Mouse (Mus musculus): ENCODE data around the gene Adamts4.

Adamts4 gene

DNA sequence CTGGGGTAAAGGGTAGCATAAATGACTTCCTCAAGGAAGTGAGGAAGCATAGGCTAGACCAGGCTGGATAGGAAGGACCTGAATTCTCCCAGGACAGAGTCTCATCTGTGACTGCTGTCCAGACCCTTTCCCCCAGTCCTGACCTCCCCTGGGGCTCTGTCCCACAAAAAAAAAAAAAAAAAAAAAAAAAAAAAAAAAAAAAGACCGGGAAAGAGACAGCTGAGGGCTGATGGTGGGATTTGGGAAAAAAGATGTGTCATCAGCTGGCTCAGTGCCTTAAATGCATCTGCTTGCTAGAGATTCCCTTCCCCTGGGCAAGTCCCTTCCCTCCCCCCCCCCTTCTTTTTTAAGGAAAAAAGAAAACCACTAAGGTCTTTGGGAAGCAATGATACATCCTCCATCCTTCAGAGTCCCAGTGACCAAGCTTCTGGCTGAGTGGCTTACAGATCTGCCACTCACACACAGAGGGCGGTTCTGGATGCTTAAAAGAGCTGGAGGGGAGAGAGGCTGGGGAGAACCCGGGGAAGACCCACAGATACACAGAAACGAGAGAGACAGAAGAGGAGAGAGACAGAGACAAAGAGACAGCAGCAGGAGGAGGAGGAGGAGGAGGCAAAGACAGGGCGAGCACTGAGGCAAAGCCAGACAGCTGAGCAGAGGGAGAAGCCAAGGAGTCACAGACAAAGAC, at the start of gene Adamts4:
TSS of gene Adamts4 (plus strand) at position 509 of the 688 bp plus-strand sequence.
- DNase-seq: no peak

DNA sequence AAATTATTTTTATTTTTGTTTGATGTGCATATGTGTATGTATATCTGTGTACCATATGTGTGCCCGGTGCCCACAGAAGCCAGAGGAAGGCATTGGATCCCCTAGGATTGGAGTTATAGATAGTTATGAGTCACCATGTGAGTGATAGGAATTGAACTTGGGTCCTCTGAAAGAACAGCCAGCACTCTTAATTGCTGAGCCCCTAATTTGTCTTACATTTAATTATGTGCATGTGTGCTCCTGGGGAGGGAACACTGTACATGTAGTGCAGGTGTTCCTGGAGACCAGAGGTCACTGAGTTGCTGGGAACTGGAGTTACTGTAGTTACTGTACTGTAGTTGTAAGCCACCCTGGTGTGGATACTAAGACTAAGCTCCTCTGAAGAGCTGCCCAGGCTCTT, 49.5 kb upstream of the Adamts4 start:
- DNase-seq: no peak

GRCm38 (mm10) chr1:171203471-171204248, 46.6 kb upstream of the Adamts4 start:
- no peak for DNase-seq

GRCm38 (mm10) chr1:171204249-171204644, 46.0 kb upstream of the Adamts4 start:
- DNase-seq: no peak

GRCm38 (mm10) chr1:171205704-171206493, 44.3 kb upstream of the Adamts4 start:
- no peak for DNase-seq

DNA sequence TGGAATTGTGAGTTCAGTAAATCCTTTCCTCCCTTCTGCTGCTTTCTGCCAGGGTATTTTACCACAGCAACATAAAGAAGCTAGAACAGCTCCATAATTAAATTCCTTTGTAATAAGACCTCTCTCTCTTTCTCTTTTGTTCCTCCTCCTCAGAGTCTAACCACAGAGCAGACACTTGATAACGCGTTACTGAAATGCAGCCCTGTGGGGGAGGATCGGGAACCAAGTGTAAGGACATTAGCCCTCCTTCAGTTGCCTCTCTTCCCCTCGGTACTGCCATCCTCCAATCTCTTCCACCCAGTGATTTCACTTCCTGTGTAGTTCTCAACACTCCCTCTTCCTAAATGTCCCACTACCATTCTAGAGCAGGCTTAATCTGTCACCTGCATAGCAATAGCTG, 40.8 kb upstream of the Adamts4 start:
- no peak for DNase-seq

- DNase-seq: no peak
These were observed 37.4 kb upstream of the Adamts4 start for GRCm38 (mm10) chr1:171212854-171213253.

DNA sequence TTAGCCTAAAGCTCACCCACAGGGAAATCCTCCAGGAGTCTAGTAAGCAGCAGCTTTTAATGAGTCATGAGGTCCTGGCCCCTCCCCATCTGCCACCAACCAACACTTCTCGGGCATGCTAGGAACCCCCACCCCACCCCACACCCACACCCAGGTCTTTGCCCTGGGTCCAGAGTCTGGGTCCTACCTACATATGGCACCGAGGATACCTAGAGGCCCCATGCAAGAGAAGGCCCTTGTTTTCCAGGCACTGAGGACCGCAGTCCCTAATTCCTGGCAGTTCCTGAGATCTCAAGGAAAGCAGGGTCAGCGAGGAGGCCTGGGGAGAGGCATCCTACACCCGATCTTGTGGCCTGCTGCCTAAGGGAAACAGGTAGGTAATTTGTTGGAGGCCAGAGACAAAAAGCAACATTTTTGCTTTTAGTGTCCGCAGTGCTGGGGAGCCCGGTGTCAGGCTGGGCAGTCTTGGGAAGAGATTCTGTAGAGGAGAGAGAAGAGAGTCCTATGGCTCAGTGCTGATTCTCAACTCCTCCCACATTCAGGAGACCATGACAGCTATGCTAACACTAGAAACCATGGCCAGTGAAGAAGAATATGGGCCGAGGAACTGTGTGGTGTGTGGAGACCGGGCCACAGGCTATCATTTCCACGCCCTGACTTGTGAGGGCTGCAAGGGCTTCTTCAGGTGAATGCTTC, 36.3 kb upstream of the Adamts4 start, which contains the start of gene Nr1i3:
TSS of gene Nr1i3 (plus strand) at position 170 of the 696 bp plus-strand sequence.
- DNase-seq: no peak

- DNase-seq: no peak
These were observed 33.8 kb upstream of the Adamts4 start for GRCm38 (mm10) chr1:171216241-171216955.

GRCm38 (mm10) chr1:171220871-171221270, 29.4 kb upstream of the Adamts4 start:
- peak; percentile 88 for DNase-seq

DNA sequence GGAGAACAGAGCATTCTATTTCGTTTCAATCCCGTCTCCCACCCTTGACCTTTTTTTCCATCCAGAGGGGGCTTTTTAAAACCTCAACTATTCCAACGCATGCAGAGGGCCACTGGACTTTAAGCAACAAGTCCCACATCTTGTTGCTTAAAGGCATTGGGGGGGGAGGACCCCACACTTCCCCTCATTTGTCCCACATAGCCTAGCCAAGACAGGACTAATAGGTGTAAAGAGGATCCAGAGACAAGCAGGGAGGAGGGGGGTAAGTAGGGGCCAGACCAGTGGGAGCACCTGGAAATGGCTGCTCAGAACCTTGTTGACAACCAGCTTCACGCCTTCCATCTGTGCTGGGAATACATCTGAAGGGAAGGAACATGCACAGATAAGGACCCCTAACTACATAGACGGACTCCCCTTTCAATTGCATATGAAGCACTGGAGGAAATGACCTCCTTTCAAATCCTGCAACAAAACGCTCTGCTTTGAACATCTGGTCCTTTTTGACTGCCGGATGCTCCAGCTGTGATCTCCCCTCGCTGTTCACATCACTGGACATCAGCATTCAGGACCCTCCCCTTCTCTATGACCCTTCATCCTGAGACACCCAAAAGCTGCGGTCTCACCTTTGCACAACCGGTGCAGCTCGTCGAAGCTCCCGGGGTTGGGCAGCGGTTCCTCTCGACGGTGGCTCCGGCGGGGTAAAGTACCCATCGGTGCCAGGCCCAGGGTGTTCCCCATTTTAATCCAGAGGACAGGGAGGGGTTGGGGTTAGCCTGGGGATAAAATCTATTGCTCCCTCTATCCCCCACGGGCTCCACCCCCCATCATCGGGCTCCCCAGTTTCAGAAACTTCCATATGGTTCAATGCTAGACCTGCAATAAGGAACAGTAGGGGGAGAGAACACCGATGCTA, 28.7 kb upstream of the Adamts4 start:
- DNase-seq: no peak

GRCm38 (mm10) chr1:171222238-171223155, 27.7 kb upstream of the Adamts4 start, which contains the start of gene Tomm40l:
TSS of gene Tomm40l (minus strand) at chr1:171222514.
- DNase-seq: peak; percentile 93

GRCm38 (mm10) chr1:171223168-171223567, 27.1 kb upstream of the Adamts4 start:
- no peak for DNase-seq

DNA sequence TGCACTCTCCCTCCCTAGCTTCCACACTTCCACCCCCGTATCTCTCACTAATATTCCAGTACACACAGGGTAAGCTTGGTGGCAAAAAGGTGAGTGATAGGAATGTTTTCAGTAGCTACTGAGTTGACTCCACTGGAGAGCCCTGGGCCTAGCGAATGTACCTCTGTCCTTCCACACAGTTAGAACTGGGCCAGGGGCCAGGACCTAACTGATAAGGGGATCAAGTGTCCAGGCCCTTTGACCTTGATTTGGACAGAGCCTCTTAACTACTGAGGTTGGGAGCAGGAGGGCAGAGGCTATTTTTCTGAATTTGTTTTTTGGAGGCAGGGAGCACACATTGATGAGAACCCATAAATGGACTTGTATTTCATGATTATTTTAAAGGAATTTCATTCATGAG, 26.4 kb upstream of the Adamts4 start:
- DNase-seq: peak; percentile 57

DNA sequence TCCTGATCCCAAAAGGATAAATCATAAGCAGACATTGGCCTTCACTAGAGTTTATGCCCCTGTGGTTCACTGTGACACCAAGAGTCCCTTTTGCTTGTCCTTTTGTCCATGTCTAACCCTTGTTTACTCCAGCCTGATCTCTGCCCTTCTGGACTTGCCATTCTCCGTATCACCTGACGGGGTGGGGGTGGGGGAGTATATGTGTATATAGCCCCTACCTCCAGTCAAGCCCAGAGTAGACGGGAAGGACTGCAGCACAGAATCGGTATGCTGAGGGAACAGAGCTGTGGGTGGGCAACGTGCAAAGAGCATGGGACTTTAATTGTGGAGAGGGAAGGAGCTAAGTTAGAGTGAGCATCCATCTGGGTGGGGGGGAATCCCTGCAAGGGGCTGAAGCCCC, 25.4 kb upstream of the Adamts4 start, which contains the start of gene Apoa2:
TSS of gene Apoa2 (plus strand) at position 198 of the 400 bp plus-strand sequence.
- no peak for DNase-seq

DNA sequence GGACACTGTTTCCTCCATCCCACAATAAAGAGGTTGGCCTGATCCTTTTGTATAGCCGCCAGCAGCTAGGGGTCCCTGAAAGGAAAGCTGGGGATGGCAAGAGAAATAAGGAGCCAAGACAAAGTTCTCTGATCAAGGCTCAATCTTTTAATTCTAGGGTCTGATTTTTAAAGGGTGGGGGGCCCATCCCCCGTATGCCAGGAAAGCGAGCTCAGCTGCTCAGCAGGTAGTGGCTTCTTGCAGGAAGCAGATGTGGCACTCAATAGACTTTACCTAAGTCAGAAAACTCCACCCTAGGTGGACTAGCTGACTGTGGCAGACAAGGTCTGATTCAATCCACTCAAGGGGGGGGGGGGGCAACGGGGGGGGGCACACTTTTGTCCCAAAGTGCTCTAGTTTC, 23.4 kb upstream of the Adamts4 start:
- DNase-seq: no peak

GRCm38 (mm10) chr1:171227879-171228278, 22.3 kb upstream of the Adamts4 start:
- DNase-seq: no peak

GRCm38 (mm10) chr1:171229750-171230149, 20.5 kb upstream of the Adamts4 start:
- no peak for DNase-seq

- DNase-seq: no peak
These were observed 20.0 kb upstream of the Adamts4 start for GRCm38 (mm10) chr1:171230215-171230614.

- DNase-seq: no peak
These were observed 18.4 kb upstream of the Adamts4 start for GRCm38 (mm10) chr1:171231844-171232243.

All from kidney, adult 18-20 months (tissue).